Mouse (Mus musculus) lung, postnatal 0 days (tissue): ENCODE data around the gene Ankzf1. TPM values are rescaled to one million over a fixed set of nuclear protein-coding genes. Genes with fewer than 3 reads are reported as not detected.

ENCODE experiments used
- ATAC-seq: fragments of 200-750 bp; cut with Nextera tagmentation; 2 replicates; pipeline ENCODE4 v1.8.0; 2017; ENCODE audit warnings: moderate library complexity
- DNase-seq: peaks from one replicate; pipeline ENCODE4 v3.0.0-alpha.2; 2016; ENCODE audit warnings: low spot score
- H3K27ac ChIP-seq: fragments of 300-500 bp; sonication (generic); 2 replicates; pipeline ENCODE4 v1.5.1; 2014; ENCODE audit warnings: antibody characterized with exemption, mild to moderate bottlenecking, low read length, mixed read lengths
- H3K27me3 ChIP-seq: fragments of 300-500 bp; sonication (generic); replicated peaks from 2 replicates; pipeline ENCODE4 v1.6.1; 2014; ENCODE audit warnings: low read length, mixed read lengths; ENCODE audit not compliant: insufficient read depth
- H3K36me3 ChIP-seq: fragments of 300-500 bp; sonication (generic); 2 replicates; pipeline ENCODE4 v1.6.1; 2014; ENCODE audit warnings: low read length, mixed read lengths; ENCODE audit not compliant: insufficient read depth
- H3K4me1 ChIP-seq: fragments of 300-500 bp; sonication (generic); 2 replicates; pipeline ENCODE4 v1.6.1; 2014; ENCODE audit warnings: antibody characterized with exemption, low read depth, low read length, mixed read lengths; ENCODE audit not compliant: insufficient read depth
- H3K4me2 ChIP-seq: fragments of 300-500 bp; sonication (generic); replicated peaks from 2 replicates; pipeline ENCODE4 v1.6.1; 2014; ENCODE audit warnings: low read depth, mild to moderate bottlenecking, low read length, moderate library complexity, mixed read lengths
- H3K4me3 ChIP-seq: fragments of 300-500 bp; sonication (generic); 2 replicates; pipeline ENCODE4 v1.5.1; 2014; ENCODE audit warnings: low read depth, low read length
- H3K9ac ChIP-seq: fragments of 300-500 bp; sonication (generic); replicated peaks from 2 replicates; pipeline ENCODE4 v1.6.1; 2014; ENCODE audit warnings: low read depth, mild to moderate bottlenecking
- H3K9me3 ChIP-seq: fragments of 300-500 bp; sonication (generic); 2 replicates; pipeline ENCODE4 v1.6.1; 2016; ENCODE audit warnings: low read length, mixed read lengths
- CTCF ChIP-seq: IDR thresholded peaks from 2 replicates; pipeline ENCODE4 v1.5.1; 2016; ENCODE audit warnings: antibody characterized with exemption, mild to moderate bottlenecking
- EP300 ChIP-seq: IDR thresholded peaks from 2 replicates; pipeline ENCODE4 v1.6.1; 2016; ENCODE audit warnings: antibody characterized with exemption, mild to moderate bottlenecking, control low read depth
- WGBS: fragments of 180-500 bp; shearing (Covaris S2); extraction: QIAGEN DNeasy Blood & Tissue Kit; methylation state at CpG from one replicate; pipeline ENCODE4 v1.1.7; 2014; 5-methylcytosine and 5-hydroxymethylcytosine counted together
- polyA plus RNA-seq: library from polyadenylated mRNA; unstranded; fragments of >200 nt; fragmentation: Nextera tagmentation; extraction: Ambion mirVana; gene quantifications from 2 replicates; pipeline ENCODE4 v1.2.1, GENCODE M21; 2015

Gene Ankzf1
- polyA plus RNA-seq, 1 experiment from 2014 or later: 17.2 TPM

- ATAC-seq (peak; percentile 24; the same call in 1 of the 2 replicates), DNase-seq (peak; percentile 84)
- no peaks in the 10 kb centered on the region for H3K27me3 ChIP-seq
- no peaks in the 10 kb centered on the region for H3K36me3 ChIP-seq
- peak; percentile 83 for TF ChIP-seq CTCF
- TF ChIP-seq EP300: no peak
- H3K9me3 ChIP-seq: no peaks in the 10 kb centered on the region
- H3K4me3 ChIP-seq: no peak overlapping the region
- H3K4me2 ChIP-seq: no peak overlapping the region
- H3K27ac ChIP-seq: no peak overlapping the region
- peaks cover 6% of the 10 kb centered on the region; the same call in 1 of the 2 replicates for H3K4me1 ChIP-seq
- H3K9ac ChIP-seq: no peak overlapping the region
- 0% methylated on average over 8 of the region's 8 CpGs for WGBS
Measured at GRCm38 (mm10) chr1:75234606-75235005, 42.7 kb downstream of the Ankzf1 start.

GRCm38 (mm10) chr1:75236117-75237050 is 44.4 kb downstream of the Ankzf1 start, which contains the start of gene Dnajb2:
Dnajb2 (plus strand) TSS chr1:75236406.
- ATAC-seq (peak; percentile 96), DNase-seq (peak; percentile 95)
- H3K4me1 ChIP-seq: peaks cover 6% of the 10 kb centered on the region; the same call in 1 of the 2 replicates
- under 1% methylated on average over 47 of the region's 64 CpGs for WGBS
- no peaks in the 10 kb centered on the region for H3K27me3 ChIP-seq
- H3K27ac ChIP-seq: peak within 1 kb of the TSS; percentile 94
- H3K9me3 ChIP-seq: no peaks in the 10 kb centered on the region
- TF ChIP-seq CTCF (no peak), EP300 (0 out of 2 replicates have a peak, but pooled peaks have one; percentile 15)
- peak within 1 kb of the TSS; percentile 96 for H3K4me2 ChIP-seq
- H3K4me3 ChIP-seq: peak within 1 kb of the TSS; percentile 62
- H3K36me3 ChIP-seq: no peaks in the 10 kb centered on the region
- peak within 1 kb of the TSS; percentile 66 for H3K9ac ChIP-seq

- Histone ChIP-seq H3K27ac (no peak overlapping the region), H3K9me3 (no peaks in the 10 kb centered on the region), H3K4me2 (no peak overlapping the region), H3K27me3 (no peaks in the 10 kb centered on the region), H3K4me3 (no peak overlapping the region), H3K4me1 (peaks cover 6% of the 10 kb centered on the region; the same call in 1 of the 2 replicates), H3K9ac (no peak overlapping the region), H3K36me3 (no peaks in the 10 kb centered on the region)
- ATAC-seq (no peak), DNase-seq (peak; percentile 48)
- TF ChIP-seq EP300 (no peak), CTCF (no peak)
- 83% methylated on average over 10 of the region's 10 CpGs for WGBS
Measured at GRCm38 (mm10) chr1:75239591-75239990, 47.6 kb downstream of the Ankzf1 start.

- DNase-seq: no peak
- no peak for ATAC-seq
- no peak overlapping the region for H3K27ac ChIP-seq
- no peaks in the 10 kb centered on the region for H3K9me3 ChIP-seq
- H3K4me3 ChIP-seq: no peak overlapping the region
- H3K36me3 ChIP-seq: no peaks in the 10 kb centered on the region; the same call in 1 of the 2 replicates
- TF ChIP-seq CTCF: no peak
- no peak overlapping the region for H3K9ac ChIP-seq
- H3K27me3 ChIP-seq: no peaks in the 10 kb centered on the region
- 88% methylated on average over 14 of the region's 14 CpGs for WGBS
- H3K4me1 ChIP-seq: peaks cover 5% of the 10 kb centered on the region; the same call in 1 of the 2 replicates
- H3K4me2 ChIP-seq: no peak overlapping the region
Measured at GRCm38 (mm10) chr1:75243411-75243810, 51.5 kb downstream of the Ankzf1 start.

- no peak for DNase-seq
Measured at GRCm38 (mm10) chr1:75244175-75244826, 52.4 kb downstream of the Ankzf1 start.

GRCm38 (mm10) chr1:75244836-75245235 is 52.9 kb downstream of the Ankzf1 start:
- Histone ChIP-seq H3K27ac (no peak overlapping the region), H3K9ac (no peak overlapping the region), H3K36me3 (no peaks in the 10 kb centered on the region; the same call in 1 of the 2 replicates), H3K4me3 (no peak overlapping the region), H3K27me3 (no peaks in the 10 kb centered on the region), H3K9me3 (no peaks in the 10 kb centered on the region), H3K4me1 (peaks cover 8% of the 10 kb centered on the region; the same call in 1 of the 2 replicates), H3K4me2 (no peak overlapping the region)
- DNase-seq (peak; percentile 84), ATAC-seq (peak; percentile 76)
- TF ChIP-seq EP300 (no peak), CTCF (peak; percentile 37)
- WGBS: 29% methylated on average over 4 of the region's 4 CpGs

More at GRCm38 (mm10) chr1:75244175-75244826, 52.4 kb downstream of the Ankzf1 start:
- H3K36me3 ChIP-seq: no peaks in the 10 kb centered on the region; the same call in 1 of the 2 replicates
- TF ChIP-seq EP300 (no peak), CTCF (no peak)
- no peak for ATAC-seq
- no peak overlapping the region for H3K4me3 ChIP-seq
- H3K27ac ChIP-seq: no peak overlapping the region
- H3K4me1 ChIP-seq: peaks cover 8% of the 10 kb centered on the region; the same call in 1 of the 2 replicates
- no peak overlapping the region for H3K4me2 ChIP-seq
- no peaks in the 10 kb centered on the region for H3K9me3 ChIP-seq
- no peaks in the 10 kb centered on the region for H3K27me3 ChIP-seq
- WGBS: 90% methylated on average over 12 of the region's 12 CpGs
- no peak overlapping the region for H3K9ac ChIP-seq
